Mouse (Mus musculus) embryonic fibroblast, embryonic 13.5 days (primary cell): Measurements from ENCODE around the gene Coa3. TPM values are rescaled to one million over a fixed set of nuclear protein-coding genes. Genes with fewer than 3 reads are reported as not detected.

Experiments
- H3K27ac ChIP-seq: 2 replicates; pipeline ENCODE4 v1.5.1; 2012; ENCODE audit warnings: low read length, control low read depth, inconsistent platforms; ENCODE audit not compliant: insufficient read depth
- H3K4me1 ChIP-seq: 2 replicates; pipeline ENCODE4 v1.6.1; 2011; ENCODE audit warnings: low read length; ENCODE audit not compliant: control insufficient read depth, insufficient read depth
- H3K4me3 ChIP-seq: 2 replicates; pipeline ENCODE4 v1.5.1; 2011; ENCODE audit warnings: mild to moderate bottlenecking, control low read depth, low read length; ENCODE audit not compliant: insufficient read depth
- CTCF ChIP-seq: IDR thresholded peaks from 2 replicates; pipeline ENCODE4 v1.5.1; 2011; ENCODE audit warnings: mild to moderate bottlenecking, control low read depth, low read length, moderate library complexity, borderline replicate concordance; ENCODE audit not compliant: insufficient read depth
- POLR2A ChIP-seq: IDR thresholded peaks from 2 replicates; pipeline ENCODE4 v1.6.1; 2011; ENCODE audit warnings: low read depth, mild to moderate bottlenecking, control low read depth, low read length, moderate library complexity
- polyA plus RNA-seq: library from polyadenylated mRNA; stranded (reverse); fragments of >200 nt; gene quantifications from 2 replicates; pipeline ENCODE4 v1.2.4, GENCODE M21; 2011; ENCODE audit warnings: low read depth; ENCODE audit not compliant: missing spikeins, insufficient read length

Gene Coa3
- polyA plus RNA-seq, 1 experiment: 78.8 TPM

DNA sequence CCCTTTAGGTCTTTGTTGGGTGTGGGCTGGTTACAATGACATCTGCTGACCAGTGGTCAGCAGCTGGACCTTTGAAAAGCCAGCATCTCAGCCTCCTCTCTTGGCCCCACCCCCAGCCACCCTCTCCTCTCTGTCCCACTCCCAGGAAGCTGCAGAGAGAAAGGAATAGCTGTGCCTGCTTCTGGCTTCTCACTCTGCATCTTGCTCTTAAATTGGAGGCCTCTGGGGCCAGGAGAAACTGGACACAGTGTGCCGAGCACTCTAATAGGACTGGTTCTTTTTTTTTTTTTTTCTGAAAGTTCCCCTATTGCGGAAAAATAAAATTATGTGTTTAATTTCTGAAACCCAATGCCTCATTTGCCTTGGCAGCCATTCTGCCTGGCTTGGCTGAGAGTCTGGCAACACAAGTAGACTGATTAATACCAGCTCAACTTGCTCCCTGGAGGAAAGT, 48.8 kb downstream of the Coa3 start:
- Histone ChIP-seq H3K27ac (no peak overlapping the region), H3K4me3 (no peak overlapping the region), H3K4me1 (peaks cover 2% of the 10 kb centered on the region; the same call in 1 of the 2 replicates)
- no peak for TF ChIP-seq POLR2A
- TF ChIP-seq CTCF: no peak

DNA sequence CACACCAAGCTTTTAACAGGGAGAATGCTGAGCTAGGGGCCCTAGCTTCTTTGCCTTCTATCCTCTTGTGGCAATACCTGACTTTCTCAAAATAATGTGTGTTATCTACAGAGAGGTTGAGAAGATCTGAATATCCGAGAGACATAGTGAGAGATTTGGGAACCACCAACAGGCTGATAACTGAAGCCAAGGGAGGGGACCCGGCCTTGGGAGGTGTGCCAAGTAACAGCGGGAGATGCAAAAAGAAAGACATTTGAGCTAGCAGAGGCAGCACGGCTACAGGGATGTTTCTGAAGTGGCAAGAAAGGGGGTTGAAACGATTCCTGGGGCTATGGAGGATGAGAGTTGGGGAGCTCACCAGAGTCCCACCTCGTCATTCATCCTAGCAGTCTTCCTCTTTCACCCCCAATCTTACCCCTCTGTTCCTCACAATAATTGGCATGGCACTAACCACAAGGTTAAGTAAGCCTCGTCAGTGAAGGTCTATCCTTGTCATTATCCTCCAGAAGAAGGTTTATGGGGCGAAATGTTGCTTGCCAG, 49.5 kb downstream of the Coa3 start:
- H3K4me1 ChIP-seq: peaks cover 2% of the 10 kb centered on the region; the same call in 1 of the 2 replicates
- no peak overlapping the region for H3K4me3 ChIP-seq
- H3K27ac ChIP-seq: no peak overlapping the region
- TF ChIP-seq POLR2A (no peak), CTCF (no peak)

Other genes with a start within 250 kb of the Coa3 start
- 21.8 and 24.9 TPM in 2 replicates for gene Naglu, start 209.1 kb downstream of the Coa3 start, polyA plus RNA-seq
- gene Hsd17b1, start 200.7 kb downstream of the Coa3 start, polyA plus RNA-seq: 1.2 and 5.2 TPM in 2 replicates
- 14.9 and 15.0 TPM in 2 replicates for gene Coasy, start 196.5 kb downstream of the Coa3 start, polyA plus RNA-seq
- gene Mlx, start 191.8 kb downstream of the Coa3 start, polyA plus RNA-seq: 29.9 and 30.1 TPM in 2 replicates
- gene Psmc3ip, start 183.7 kb downstream of the Coa3 start, polyA plus RNA-seq: 10.3 and 12.9 TPM in 2 replicates
- gene Retreg3, start 159.2 kb downstream of the Coa3 start, polyA plus RNA-seq: 29.8 and 34.1 TPM in 2 replicates
- 34.8 and 36.2 TPM in 2 replicates for gene Tubg1, start 159.2 kb downstream of the Coa3 start, polyA plus RNA-seq
- 5.5 and 6.1 TPM in 2 replicates for gene Tubg2, start 123.2 kb downstream of the Coa3 start, polyA plus RNA-seq
- 3.0 TPM in 2 replicates for gene Cntnap1, start 108.6 kb downstream of the Coa3 start, polyA plus RNA-seq
- gene Plekhh3, start 107.8 kb downstream of the Coa3 start, polyA plus RNA-seq: 7.1 and 11.5 TPM in 2 replicates
- not detected in 2 replicates for gene Ccr10, start 103.7 kb downstream of the Coa3 start, polyA plus RNA-seq
- gene Ezh1, start 52.7 kb downstream of the Coa3 start, polyA plus RNA-seq: 13.9 and 14.4 TPM in 2 replicates
- gene Ramp2, start 33.1 kb downstream of the Coa3 start, polyA plus RNA-seq: 2.3 and 2.7 TPM in 2 replicates
- 99.4 and 135 TPM in 2 replicates for gene Vps25, start 25.4 kb downstream of the Coa3 start, polyA plus RNA-seq
- gene Wnk4, start 18.5 kb downstream of the Coa3 start, polyA plus RNA-seq: 1.8 and 2.0 TPM in 2 replicates
- gene Cntd1, start 102 bp downstream of the Coa3 start, polyA plus RNA-seq: 0.87 and 1.0 TPM in 2 replicates
- 77.3 and 86.3 TPM in 2 replicates for gene Becn1, start 23.2 kb upstream of the Coa3 start, polyA plus RNA-seq
- 127 and 143 TPM in 2 replicates for gene Psme3, start 37.1 kb upstream of the Coa3 start, polyA plus RNA-seq
- 1.3 and 1.7 TPM in 2 replicates for gene Aoc2, start 45.9 kb upstream of the Coa3 start, polyA plus RNA-seq
- gene Aoc3, start 51.5 kb upstream of the Coa3 start, polyA plus RNA-seq: 2.7 and 4.2 TPM in 2 replicates
- gene G6pc, start 88.4 kb upstream of the Coa3 start, polyA plus RNA-seq: not detected in 2 replicates
- gene Aarsd1, start 138.5 kb upstream of the Coa3 start, polyA plus RNA-seq: 4.4 and 11.3 TPM in 2 replicates
- 12.6 and 14.7 TPM in 2 replicates for gene Gm27029, start 145.7 kb upstream of the Coa3 start, polyA plus RNA-seq
- 8.0 and 10.1 TPM in 2 replicates for gene Rundc1, start 146.0 kb upstream of the Coa3 start, polyA plus RNA-seq
- 14.6 and 27.7 TPM in 2 replicates for gene Ptges3l, start 146.2 kb upstream of the Coa3 start, polyA plus RNA-seq
- gene Rpl27, start 163.2 kb upstream of the Coa3 start, polyA plus RNA-seq: 668 and 702 TPM in 2 replicates
- 24.3 and 24.7 TPM in 2 replicates for gene Ifi35, start 169.3 kb upstream of the Coa3 start, polyA plus RNA-seq
- gene Rnd2, start 185.9 kb upstream of the Coa3 start, polyA plus RNA-seq: 9.5 and 11.2 TPM in 2 replicates
- gene Vat1, start 187.1 kb upstream of the Coa3 start, polyA plus RNA-seq: 218 and 264 TPM in 2 replicates